Mouse (Mus musculus) forebrain, postnatal 0 days (tissue): ENCODE measurements around the gene Ankrd39. TPM values are rescaled to one million over a fixed set of nuclear protein-coding genes. Genes with fewer than 3 reads are reported as not detected.

ENCODE experiments used
- ATAC-seq: fragments of 200-750 bp; cut with Nextera tagmentation; 2 replicates; pipeline ENCODE4 v1.8.0; 2017; ENCODE audit warnings: mild to moderate bottlenecking, moderate library complexity
- DNase-seq: peaks from one replicate; pipeline ENCODE4 v3.0.0-alpha.2; 2015
- H3K27ac ChIP-seq: fragments of 300-500 bp; sonication (generic); 2 replicates; pipeline ENCODE4 v1.5.1; 2014; ENCODE audit warnings: low read depth, mild to moderate bottlenecking, antibody characterized with exemption, low read length, moderate library complexity, mixed read lengths
- H3K27me3 ChIP-seq: fragments of 300-500 bp; sonication (generic); 2 replicates; pipeline ENCODE4 v1.6.1; 2014; ENCODE audit warnings: mild to moderate bottlenecking, low read length, mixed read lengths; ENCODE audit not compliant: insufficient read depth
- H3K36me3 ChIP-seq: fragments of 300-500 bp; sonication (generic); 2 replicates; pipeline ENCODE4 v1.6.1; 2014; ENCODE audit warnings: mild to moderate bottlenecking, moderate library complexity; ENCODE audit not compliant: insufficient read depth
- H3K4me1 ChIP-seq: fragments of 300-500 bp; sonication (generic); 2 replicates; pipeline ENCODE4 v1.6.1; 2014; ENCODE audit warnings: antibody characterized with exemption; ENCODE audit not compliant: insufficient read depth
- H3K4me2 ChIP-seq: fragments of 300-500 bp; sonication (generic); 2 replicates; pipeline ENCODE4 v1.6.1; 2014; ENCODE audit warnings: low read depth, mild to moderate bottlenecking, moderate library complexity
- H3K4me3 ChIP-seq: fragments of 300-500 bp; sonication (generic); 2 replicates; pipeline ENCODE4 v1.5.1; 2014; ENCODE audit warnings: low read depth, low read length, mixed read lengths
- H3K9ac ChIP-seq: fragments of 300-500 bp; sonication (generic); 2 replicates; pipeline ENCODE4 v1.6.1; 2014; ENCODE audit warnings: mild to moderate bottlenecking
- H3K9me3 ChIP-seq: fragments of 300-500 bp; sonication (generic); 2 replicates; pipeline ENCODE4 v1.6.1; 2016; ENCODE audit warnings: low read length
- CTCF ChIP-seq: sonication (generic); IDR thresholded peaks from 2 replicates; pipeline ENCODE4 v1.5.1; 2016; ENCODE audit warnings: antibody characterized with exemption, control low read depth, low read depth
- WGBS: fragments of 180-500 bp; shearing (Covaris S2); extraction: QIAGEN DNeasy Blood & Tissue Kit; methylation state at CpG from one replicate; pipeline ENCODE4 v1.1.7; 2014; 5-methylcytosine and 5-hydroxymethylcytosine counted together
- polyA plus RNA-seq: library from polyadenylated mRNA; unstranded; fragments of >200 nt; fragmentation: Nextera tagmentation; extraction: Ambion mirVana; gene quantifications from 2 replicates; pipeline ENCODE4 v1.2.1, GENCODE M21; 2015
- total RNA-seq: library from RNA; depleted of rRNA; stranded (reverse); fragments of >200 nt; gene quantifications from 2 replicates; pipeline ENCODE4 v1.2.3, GENCODE M21; 2014

Ankrd39 gene
- total and polyA plus RNA-seq, 2 experiments from 2014 or later = 23.6 to 25.5 TPM

DNA sequence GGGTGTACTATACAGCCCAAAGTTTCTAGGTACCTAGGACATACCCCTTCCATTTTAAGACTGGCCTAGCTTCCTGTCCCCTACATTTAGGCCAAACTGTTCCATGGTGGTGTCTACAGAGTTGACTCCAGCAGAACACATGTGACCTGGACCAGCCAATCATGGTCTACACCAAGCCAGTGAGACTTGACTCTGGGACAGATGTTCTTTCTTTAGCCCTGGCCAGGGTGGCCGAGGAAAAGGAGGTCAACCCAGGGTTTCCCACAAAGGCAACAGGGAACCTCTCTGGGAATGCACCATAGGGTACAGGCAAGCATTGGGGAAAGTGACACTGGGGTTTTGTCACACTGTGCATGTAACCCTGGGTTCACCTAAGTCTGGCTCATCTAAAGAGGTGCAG lies 25.5 kb upstream of the Ankrd39 start:
- ATAC-seq (no peak), DNase-seq (no peak)
- Histone ChIP-seq H3K4me1 (no peaks in the 10 kb centered on the region), H3K27me3 (no peaks in the 10 kb centered on the region), H3K4me3 (no peak overlapping the region), H3K36me3 (no peaks in the 10 kb centered on the region), H3K9me3 (no peaks in the 10 kb centered on the region), H3K4me2 (no peak overlapping the region), H3K9ac (no peak overlapping the region), H3K27ac (no peak overlapping the region)
- whole genome bisulfite sequencing = 88% methylated on average over 1 of the region's 1 CpGs
- no peak for TF ChIP-seq CTCF

DNA sequence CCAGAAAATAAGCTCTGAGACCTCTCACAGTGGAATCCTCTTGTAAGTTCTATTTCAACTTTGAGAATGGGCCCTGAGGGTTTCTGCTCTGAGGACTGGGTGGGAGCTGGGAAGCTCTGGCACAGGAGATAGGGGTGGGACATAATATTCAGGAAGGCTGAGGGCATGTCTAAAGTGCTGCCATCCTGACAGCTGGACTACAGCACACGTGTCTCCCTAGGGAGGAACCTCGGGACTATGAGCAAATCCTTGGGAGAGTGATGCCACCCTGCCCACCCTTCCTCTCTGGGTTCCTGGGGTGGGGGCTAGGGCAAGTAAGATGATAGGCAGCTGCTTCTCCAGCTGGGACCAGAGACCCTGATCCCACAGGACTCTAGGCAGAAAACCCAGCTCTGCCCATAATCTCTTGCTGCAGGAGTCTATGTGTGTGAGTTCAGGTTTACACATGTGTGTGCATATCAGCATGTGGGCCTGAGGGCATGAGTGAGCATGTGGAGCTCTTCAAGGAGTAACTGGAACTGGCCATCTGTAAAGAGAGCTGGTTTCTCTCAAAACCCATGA lies 25.0 kb upstream of the Ankrd39 start:
- Histone ChIP-seq H3K4me2 (no peak overlapping the region), H3K9ac (no peak overlapping the region), H3K4me1 (no peaks in the 10 kb centered on the region), H3K36me3 (no peaks in the 10 kb centered on the region), H3K27ac (no peak overlapping the region), H3K9me3 (no peaks in the 10 kb centered on the region), H3K27me3 (no peaks in the 10 kb centered on the region), H3K4me3 (no peak overlapping the region)
- TF ChIP-seq CTCF = no peak
- ATAC-seq (no peak), DNase-seq (no peak)
- WGBS = 75% methylated on average over 2 of the region's 2 CpGs

DNA sequence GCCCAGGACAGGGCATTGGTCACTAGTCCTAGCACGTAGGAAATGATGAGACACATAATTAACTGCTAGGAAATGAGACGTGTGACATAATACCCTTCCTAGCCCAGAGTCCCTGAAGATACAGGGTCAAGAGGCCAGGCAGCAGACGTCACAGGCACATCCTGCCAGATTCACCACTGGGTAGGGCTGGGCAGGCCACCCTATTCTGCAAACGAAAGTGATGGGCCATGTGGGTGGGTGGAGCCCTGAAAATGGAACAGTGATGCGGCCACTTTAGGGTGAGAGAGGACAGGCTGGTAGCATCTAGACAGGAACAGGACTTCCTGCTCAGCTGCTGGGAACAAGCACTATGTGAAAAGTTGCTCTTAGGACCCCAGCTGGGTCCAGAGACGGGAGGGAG lies 24.4 kb upstream of the Ankrd39 start:
- TF ChIP-seq CTCF = no peak
- H3K27me3 ChIP-seq = no peaks in the 10 kb centered on the region
- no peaks in the 10 kb centered on the region for H3K36me3 ChIP-seq
- ATAC-seq (no peak), DNase-seq (no peak)
- H3K4me1 ChIP-seq = no peaks in the 10 kb centered on the region
- no peak overlapping the region for H3K27ac ChIP-seq
- WGBS = 64% methylated on average over 6 of the region's 6 CpGs
- H3K4me2 ChIP-seq = no peak overlapping the region
- H3K9me3 ChIP-seq = no peaks in the 10 kb centered on the region
- no peak overlapping the region for H3K4me3 ChIP-seq
- no peak overlapping the region for H3K9ac ChIP-seq

DNA sequence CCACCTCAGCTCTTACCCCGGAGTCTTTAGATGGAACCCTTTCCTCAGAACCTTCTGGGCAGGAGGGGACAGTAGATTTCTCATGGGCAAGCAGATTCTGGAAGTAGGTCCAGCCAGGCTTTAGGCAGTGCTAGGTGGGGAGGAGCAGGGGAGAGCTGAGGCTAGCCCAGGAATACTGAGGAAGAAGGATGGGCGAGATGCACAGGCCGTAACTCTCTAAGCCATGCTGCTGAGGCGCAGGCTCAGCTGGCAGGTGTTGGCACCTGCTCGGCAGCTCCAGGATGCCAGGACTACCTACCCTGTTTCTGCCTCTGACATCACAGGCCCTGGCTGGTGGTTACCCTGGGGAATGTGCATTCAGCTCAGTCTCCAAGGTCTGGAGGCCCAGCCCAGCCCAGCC lies 23.1 kb upstream of the Ankrd39 start:
- Histone ChIP-seq H3K4me3 (no peak overlapping the region), H3K9ac (no peak overlapping the region), H3K27me3 (no peaks in the 10 kb centered on the region), H3K9me3 (no peaks in the 10 kb centered on the region), H3K27ac (no peak overlapping the region), H3K4me2 (no peak overlapping the region), H3K36me3 (no peaks in the 10 kb centered on the region), H3K4me1 (no peaks in the 10 kb centered on the region)
- DNase-seq (no peak), ATAC-seq (no peak)
- no peak for TF ChIP-seq CTCF
- 86% methylated on average over 5 of the region's 5 CpGs for WGBS

DNA sequence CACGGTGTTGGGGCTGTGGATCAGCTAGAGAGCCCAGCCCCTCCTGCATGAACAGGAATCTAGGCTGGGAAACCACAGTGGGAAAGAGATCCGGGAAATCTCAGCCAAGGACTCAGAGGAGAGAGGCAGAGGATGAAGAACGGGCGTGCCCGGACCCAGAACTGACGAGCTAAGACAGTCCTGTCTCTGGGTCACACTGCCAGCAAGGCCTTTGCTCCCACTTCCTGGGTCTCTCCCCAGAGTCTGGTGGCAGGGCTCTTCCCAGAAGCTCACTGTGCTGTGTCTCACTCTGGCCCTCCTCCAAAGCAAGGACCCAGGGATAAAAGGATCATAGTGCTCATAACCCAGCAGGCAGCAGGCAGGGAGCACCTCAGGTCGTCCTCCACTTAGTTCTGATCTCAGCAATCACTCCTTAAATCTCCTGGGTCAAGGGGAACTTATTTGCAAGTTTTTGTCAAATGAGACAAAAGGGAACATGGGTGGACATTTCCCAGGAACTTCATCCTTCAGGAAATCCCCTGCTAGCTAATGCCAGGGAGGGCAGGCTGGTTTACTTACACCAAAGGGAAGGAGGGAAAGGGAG lies 22.5 kb upstream of the Ankrd39 start:
- no peak overlapping the region for H3K4me3 ChIP-seq
- DNase-seq = no peak
- ATAC-seq = no peak
- no peaks in the 10 kb centered on the region for H3K9me3 ChIP-seq
- H3K36me3 ChIP-seq = no peaks in the 10 kb centered on the region
- 48% methylated on average over 7 of the region's 7 CpGs for WGBS
- no peak overlapping the region for H3K9ac ChIP-seq
- H3K4me2 ChIP-seq = no peak overlapping the region
- H3K27me3 ChIP-seq = no peaks in the 10 kb centered on the region
- no peak for TF ChIP-seq CTCF
- H3K27ac ChIP-seq = no peak overlapping the region
- H3K4me1 ChIP-seq = no peaks in the 10 kb centered on the region

DNA sequence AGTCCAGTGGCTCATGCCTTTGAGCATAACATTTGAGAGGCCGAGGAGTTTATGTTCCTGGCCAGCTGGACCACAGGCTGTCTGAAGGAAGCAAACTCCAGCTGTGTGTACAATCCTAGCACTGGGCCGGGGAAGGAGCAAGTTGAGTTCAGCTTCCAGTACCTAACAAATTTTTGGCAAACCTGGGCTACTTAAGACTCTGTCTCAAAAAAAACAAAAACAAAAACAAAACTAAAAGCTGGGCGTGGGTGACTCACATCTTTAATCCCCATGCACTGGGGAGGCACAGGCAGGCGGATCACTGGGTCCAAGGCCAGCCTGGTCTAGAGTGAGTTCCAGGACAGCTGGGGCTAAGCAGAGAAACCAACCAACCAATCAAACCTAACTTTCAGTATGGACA lies 21.5 kb upstream of the Ankrd39 start:
- ATAC-seq = no peak
- WGBS = 81% methylated on average over 4 of the region's 4 CpGs
- DNase-seq = no peak
- no peak overlapping the region for H3K9ac ChIP-seq
- no peaks in the 10 kb centered on the region for H3K9me3 ChIP-seq
- H3K36me3 ChIP-seq = no peaks in the 10 kb centered on the region
- H3K27ac ChIP-seq = no peak overlapping the region
- no peak for TF ChIP-seq CTCF
- H3K4me3 ChIP-seq = no peak overlapping the region
- no peaks in the 10 kb centered on the region for H3K4me1 ChIP-seq
- no peak overlapping the region for H3K4me2 ChIP-seq
- H3K27me3 ChIP-seq = no peaks in the 10 kb centered on the region

DNA sequence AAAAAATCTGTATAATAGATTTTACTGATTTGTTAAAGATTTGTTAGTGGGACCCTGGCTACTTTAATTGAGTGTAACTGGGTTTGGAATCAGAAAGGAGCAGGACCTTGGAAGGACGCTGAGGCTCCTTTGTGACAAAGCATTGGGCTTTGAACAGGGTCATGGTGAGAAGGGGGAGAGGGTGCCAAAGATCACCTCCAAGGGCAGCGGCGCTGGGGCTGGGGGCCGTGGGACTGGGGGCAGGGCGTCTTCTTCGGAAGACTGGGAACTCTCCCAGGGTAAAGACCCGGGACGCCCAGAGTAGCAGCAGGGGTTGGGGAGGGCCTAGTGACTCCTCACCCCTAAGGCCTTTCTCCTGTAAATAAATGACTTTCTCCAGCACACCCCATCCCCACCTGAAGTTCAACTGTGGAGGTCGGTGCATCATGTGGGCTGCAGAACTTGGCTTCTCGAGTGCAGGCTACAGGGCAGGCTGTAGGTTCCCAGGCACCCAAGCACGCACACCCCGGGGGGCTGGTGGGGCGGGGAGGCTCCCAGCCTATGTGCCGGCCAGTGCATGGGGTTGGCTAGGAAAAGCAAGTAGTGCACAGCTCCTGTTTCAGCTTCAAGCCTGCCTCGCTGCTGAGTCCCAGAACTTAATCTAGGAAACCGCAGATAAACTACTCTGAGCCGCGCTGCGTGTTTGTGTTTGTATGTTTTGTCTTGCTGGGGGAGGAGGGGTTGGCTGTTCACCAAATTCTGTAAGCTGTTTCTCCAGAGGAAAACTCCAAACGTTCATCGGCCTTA lies 20.8 kb upstream of the Ankrd39 start:
- TF ChIP-seq CTCF = no peak
- no peak overlapping the region for H3K27ac ChIP-seq
- no peaks in the 10 kb centered on the region for H3K9me3 ChIP-seq
- no peak overlapping the region for H3K4me3 ChIP-seq
- no peaks in the 10 kb centered on the region for H3K4me1 ChIP-seq
- H3K36me3 ChIP-seq = no peaks in the 10 kb centered on the region
- H3K4me2 ChIP-seq = no peak overlapping the region
- ATAC-seq = no peak
- WGBS = 37% methylated on average over 21 of the region's 21 CpGs
- H3K27me3 ChIP-seq = no peaks in the 10 kb centered on the region
- no peak for DNase-seq
- H3K9ac ChIP-seq = no peak overlapping the region
